Mouse (Mus musculus): ENCODE data around the gene Foxp2.

Gene Foxp2

GRCm38 (mm10) chr6:15101548-15101947, 200.4 kb downstream of the Foxp2 start:
- no peak for DNase-seq (ENCODE audit: low spot score)

- DNase-seq (ENCODE audit: low spot score), result no peak
Observed at GRCm38 (mm10) chr6:15120916-15121315, 219.8 kb downstream of the Foxp2 start.

GRCm38 (mm10) chr6:15121339-15121738, 220.2 kb downstream of the Foxp2 start:
- no peak for DNase-seq (ENCODE audit: low spot score)

GRCm38 (mm10) chr6:15130142-15130541, 229.0 kb downstream of the Foxp2 start:
- no peak for DNase-seq (ENCODE audit: low spot score)

GRCm38 (mm10) chr6:15142094-15142493, 240.9 kb downstream of the Foxp2 start:
- DNase-seq (ENCODE audit: low spot score), result no peak

- DNase-seq (ENCODE audit: low spot score), result no peak
Observed at GRCm38 (mm10) chr6:15151619-15152018, 250.5 kb downstream of the Foxp2 start.

GRCm38 (mm10) chr6:15163508-15164053, 262.4 kb downstream of the Foxp2 start:
- DNase-seq (ENCODE audit: low spot score), result no peak

GRCm38 (mm10) chr6:15176754-15177153, 275.6 kb downstream of the Foxp2 start:
- no peak for DNase-seq (ENCODE audit: low spot score)

- no peak for DNase-seq (ENCODE audit: low spot score)
Observed at GRCm38 (mm10) chr6:15192877-15193276, 291.7 kb downstream of the Foxp2 start.

GRCm38 (mm10) chr6:15242176-15242942, 341.2 kb downstream of the Foxp2 start:
- DNase-seq (ENCODE audit: low spot score), result no peak

- no peak for DNase-seq (ENCODE audit: low spot score)
Observed at GRCm38 (mm10) chr6:15257393-15257792, 356.2 kb downstream of the Foxp2 start.

- DNase-seq (ENCODE audit: low spot score), result no peak
Observed at GRCm38 (mm10) chr6:15257893-15258292, 356.7 kb downstream of the Foxp2 start.

GRCm38 (mm10) chr6:15268136-15268535, 367.0 kb downstream of the Foxp2 start:
- no peak for DNase-seq (ENCODE audit: low spot score)

GRCm38 (mm10) chr6:15285213-15285612, 384.1 kb downstream of the Foxp2 start:
- no peak for DNase-seq (ENCODE audit: low spot score)

GRCm38 (mm10) chr6:15294081-15294480, 392.9 kb downstream of the Foxp2 start:
- no peak for DNase-seq (ENCODE audit: low spot score)

- DNase-seq (ENCODE audit: low spot score), result no peak
Observed at GRCm38 (mm10) chr6:15299279-15299678, 398.1 kb downstream of the Foxp2 start.

GRCm38 (mm10) chr6:15310671-15311070, 409.5 kb downstream of the Foxp2 start:
- DNase-seq (ENCODE audit: low spot score), result no peak

- DNase-seq (ENCODE audit: low spot score), result no peak
Observed at GRCm38 (mm10) chr6:15316948-15317347, 415.8 kb downstream of the Foxp2 start.

- no peak for DNase-seq (ENCODE audit: low spot score)
Observed at GRCm38 (mm10) chr6:15318343-15318742, 417.2 kb downstream of the Foxp2 start.

- no peak for DNase-seq (ENCODE audit: low spot score)
Observed at GRCm38 (mm10) chr6:15321551-15321974, 420.4 kb downstream of the Foxp2 start.

- no peak for DNase-seq (ENCODE audit: low spot score)
Observed at GRCm38 (mm10) chr6:15323099-15323498, 421.9 kb downstream of the Foxp2 start.

GRCm38 (mm10) chr6:15347705-15348104, 446.6 kb downstream of the Foxp2 start:
- no peak for DNase-seq (ENCODE audit: low spot score)

GRCm38 (mm10) chr6:15355852-15356251, 454.7 kb downstream of the Foxp2 start:
- no peak for DNase-seq (ENCODE audit: low spot score)

- no peak for DNase-seq (ENCODE audit: low spot score)
Observed at GRCm38 (mm10) chr6:15370281-15370680, 469.1 kb downstream of the Foxp2 start.

All from layer of hippocampus, adult 11-12 months (tissue).